Mouse (Mus musculus): ENCODE measurements around the gene Mrps36.

- TF ChIP-seq POLR2A (IDR thresholded peaks at IDR 0.05; ENCODE audit: low read depth, low read length) (no peak), CTCF (IDR thresholded peaks at IDR 0.05; ENCODE audit: borderline replicate concordance, insufficient read depth, low read length) (no peak)
Observed at GRCm38 (mm10) chr13:100742831-100743230, 1.6 kb downstream of the Mrps36 start.
